Mouse (Mus musculus) MEL (cell line): Measurements from ENCODE around the gene Syn2. TPM values are rescaled to one million over a fixed set of nuclear protein-coding genes. Genes with fewer than 3 reads are reported as not detected.

Experiments
- DNase-seq: peaks from one replicate; pipeline ENCODE4 v3.0.0; 2011; ENCODE audit warnings: low read depth, low spot score
- H3K27ac ChIP-seq: 2 replicates; pipeline ENCODE4 v1.5.1; 2012; ENCODE audit warnings: low read depth, mild to moderate bottlenecking, control low read depth, low read length, moderate library complexity; ENCODE audit not compliant: control insufficient read depth
- H3K27me3 ChIP-seq, 2 experiments: fragments of 150-350 bp in 1 of 2; sonication (generic) in 1 of 2; 2 replicates each; pipeline ENCODE4 v1.6.1; 2012; ENCODE audit warnings: low read length in 2 of 2, mild to moderate bottlenecking in 2 of 2, improper control_type of control experiment in 1 of 2, moderate library complexity in 1 of 2; ENCODE audit not compliant: insufficient read depth in 2 of 2, control insufficient read depth in 1 of 2
- H3K36me3 ChIP-seq, 2 experiments: 2 replicates each; pipeline ENCODE4 v1.6.1; 2012 to 2014; ENCODE audit warnings: low read length in 2 of 2, improper control_type of control experiment in 1 of 2, inconsistent platforms in 1 of 2, mild to moderate bottlenecking in 1 of 2; ENCODE audit not compliant: insufficient read depth in 2 of 2, control insufficient read depth in 1 of 2
- H3K4me1 ChIP-seq, 2 experiments: fragments of 150-350 bp in 1 of 2; sonication (generic) in 1 of 2; 2 replicates each; pipeline ENCODE4 v1.6.1; 2012; ENCODE audit warnings: low read length in 2 of 2, improper control_type of control experiment in 1 of 2, mild to moderate bottlenecking in 1 of 2; ENCODE audit not compliant: insufficient read depth in 2 of 2, control insufficient read depth in 1 of 2
- H3K4me3 ChIP-seq, 2 experiments: fragments of 150-350 bp in 1 of 2; sonication (generic) in 1 of 2; 2 replicates each; pipeline ENCODE4 v1.5.1; 2012; ENCODE audit warnings: low read depth in 2 of 2, low read length in 2 of 2, mild to moderate bottlenecking in 2 of 2, moderate library complexity in 2 of 2, control low read depth in 1 of 2, improper control_type of control experiment in 1 of 2; ENCODE audit not compliant: control insufficient read depth in 1 of 2, insufficient read depth in 1 of 2
- H3K79me2 ChIP-seq: 2 replicates; pipeline ENCODE4 v1.6.1; 2012; ENCODE audit warnings: mild to moderate bottlenecking, low read length, moderate library complexity; ENCODE audit not compliant: control insufficient read depth, poor library complexity, insufficient read depth
- H3K9ac ChIP-seq: 2 replicates; pipeline ENCODE4 v1.6.1; 2012; ENCODE audit warnings: low read depth, mild to moderate bottlenecking, control low read depth, low read length, moderate library complexity; ENCODE audit not compliant: control insufficient read depth, poor library complexity, severe bottlenecking
- H3K9me3 ChIP-seq: fragments of 150-350 bp; sonication (generic); replicated peaks from 2 replicates; pipeline ENCODE4 v1.6.1; 2012; ENCODE audit warnings: mild to moderate bottlenecking, low read length, improper control_type of control experiment, moderate library complexity; ENCODE audit not compliant: insufficient read depth
- CHD1 ChIP-seq: IDR thresholded peaks from 2 replicates; pipeline ENCODE4 v1.6.1; 2012; ENCODE audit warnings: low read depth, mild to moderate bottlenecking, inconsistent platforms, low read length, improper control_type of control experiment
- CHD2 ChIP-seq: IDR thresholded peaks from 2 replicates; pipeline ENCODE4 v1.6.1; 2011; ENCODE audit warnings: low read length, improper control_type of control experiment
- E2F4 ChIP-seq: IDR thresholded peaks from 2 replicates; pipeline ENCODE4 v1.6.1; 2011; ENCODE audit warnings: low read depth, low read length, improper control_type of control experiment, borderline replicate concordance
- EP300 ChIP-seq, 2 experiments: IDR thresholded peaks; 2 replicates each; pipeline ENCODE4 v1.6.1; 2011; ENCODE audit warnings: improper control_type of control experiment in 2 of 2, low read length in 2 of 2, low read depth in 1 of 2, mild to moderate bottlenecking in 1 of 2
- ETS1 ChIP-seq: IDR thresholded peaks from 2 replicates; pipeline ENCODE4 v1.6.1; 2012; ENCODE audit warnings: low read depth, mild to moderate bottlenecking, inconsistent platforms, low read length, improper control_type of control experiment, moderate library complexity
- GATA1 ChIP-seq: IDR thresholded peaks from 2 replicates; pipeline ENCODE4 v1.6.1; 2011; ENCODE audit warnings: low read depth, low read length, improper control_type of control experiment
- HCFC1 ChIP-seq: IDR thresholded peaks from 2 replicates; pipeline ENCODE4 v1.6.1; 2012; ENCODE audit warnings: low read depth, mild to moderate bottlenecking, inconsistent platforms, low read length, improper control_type of control experiment, moderate library complexity
- JUND ChIP-seq: IDR thresholded peaks from 2 replicates; pipeline ENCODE4 v1.6.1; 2011; ENCODE audit warnings: low read depth, mild to moderate bottlenecking, improper control_type of control experiment, low read length
- KAT2A ChIP-seq: conservative IDR thresholded peaks from 2 replicates; pipeline ENCODE4 v1.6.1; 2012; ENCODE audit warnings: low read depth, low read length, improper control_type of control experiment, inconsistent platforms
- MAX ChIP-seq: IDR thresholded peaks from 2 replicates; pipeline ENCODE4 v1.6.1; 2011; ENCODE audit warnings: low read length, improper control_type of control experiment
- MAZ ChIP-seq: IDR thresholded peaks from 2 replicates; pipeline ENCODE4 v1.6.1; 2012; ENCODE audit warnings: low read depth, mild to moderate bottlenecking, inconsistent platforms, low read length, improper control_type of control experiment
- MEF2A ChIP-seq: IDR thresholded peaks from 2 replicates; pipeline ENCODE4 v1.6.1; 2014; ENCODE audit warnings: low read depth, mild to moderate bottlenecking, inconsistent platforms, low read length, improper control_type of control experiment; ENCODE audit not compliant: poor library complexity, insufficient replicate concordance, severe bottlenecking; ENCODE audit errors: extremely low read depth
- MXI1 ChIP-seq: IDR thresholded peaks from 2 replicates; pipeline ENCODE4 v1.6.1; 2011; ENCODE audit warnings: mild to moderate bottlenecking, low read depth, low read length, improper control_type of control experiment
- MYB ChIP-seq: IDR thresholded peaks from 2 replicates; pipeline ENCODE4 v1.6.1; 2011; ENCODE audit warnings: mild to moderate bottlenecking, low read depth, low read length, improper control_type of control experiment
- MYC ChIP-seq: IDR thresholded peaks from 2 replicates; pipeline ENCODE4 v1.6.1; 2011; ENCODE audit warnings: low read depth, mild to moderate bottlenecking, low read length, improper control_type of control experiment, moderate library complexity
- NELFE ChIP-seq: IDR thresholded peaks from 2 replicates; pipeline ENCODE4 v1.6.1; 2011; ENCODE audit warnings: low read depth, low read length, improper control_type of control experiment
- POLR2AphosphoS2 ChIP-seq: IDR thresholded peaks from 2 replicates; pipeline ENCODE4 v1.6.1; 2011; ENCODE audit warnings: low read length, improper control_type of control experiment
- RCOR1 ChIP-seq: IDR thresholded peaks from 2 replicates; pipeline ENCODE4 v1.6.1; 2012; ENCODE audit warnings: low read depth, mild to moderate bottlenecking, inconsistent platforms, low read length, improper control_type of control experiment
- SIN3A ChIP-seq: IDR thresholded peaks from 2 replicates; pipeline ENCODE4 v1.6.1; 2012; ENCODE audit warnings: low read length, improper control_type of control experiment, inconsistent platforms
- USF1 ChIP-seq: IDR thresholded peaks from 2 replicates; pipeline ENCODE4 v1.6.1; 2014; ENCODE audit warnings: low read depth, mild to moderate bottlenecking, inconsistent platforms, low read length, improper control_type of control experiment, moderate library complexity
- ZC3H11A ChIP-seq: IDR thresholded peaks from 2 replicates; pipeline ENCODE4 v1.6.1; 2012; ENCODE audit warnings: low read depth, mild to moderate bottlenecking, inconsistent platforms, low read length, improper control_type of control experiment
- ZKSCAN1 ChIP-seq: IDR thresholded peaks from 2 replicates; pipeline ENCODE4 v1.6.1; 2012; ENCODE audit warnings: low read depth, mild to moderate bottlenecking, inconsistent platforms, low read length, improper control_type of control experiment, moderate library complexity
- ZMIZ1 ChIP-seq: IDR thresholded peaks from 2 replicates; pipeline ENCODE4 v1.6.1; 2012; ENCODE audit warnings: low read depth, mild to moderate bottlenecking, inconsistent platforms, low read length, improper control_type of control experiment, moderate library complexity
- ZNF384 ChIP-seq: IDR thresholded peaks from 2 replicates; pipeline ENCODE4 v1.6.1; 2012; ENCODE audit warnings: low read depth, mild to moderate bottlenecking, inconsistent platforms, low read length, improper control_type of control experiment
- polyA plus RNA-seq, 2 experiments: library from polyadenylated mRNA; stranded (reverse) in 1 of 2; unstranded in 1 of 2; fragments of >175 nt in 1 of 2; fragments of >200 nt in 1 of 2; gene quantifications; 2 replicates each; pipeline versions ENCODE4 v1.2.1 to v1.2.4; 2012; ENCODE audit warnings: low replicate concordance in 2 of 2, low read depth in 1 of 2; ENCODE audit not compliant: insufficient read length in 2 of 2, insufficient read depth in 1 of 2, missing spikeins in 1 of 2
- total RNA-seq: library from RNA; depleted of rRNA; stranded (reverse); fragments of 300-350 nt; gene quantifications from 2 replicates; pipeline ENCODE4 v1.2.3, GENCODE M21; 2012

The Syn2 gene
- total and polyA plus RNA-seq, 3 experiments = not detected

- Histone ChIP-seq H3K79me2 (no peaks in the 10 kb centered on the region), H3K9ac (no peak overlapping the region), H3K4me3 (no peak overlapping the region), H3K9me3 (no peaks in the 10 kb centered on the region), H3K4me1 (no peaks in the 10 kb centered on the region; a peak in 1 of 4 replicates), H3K36me3 (peaks cover 0 to 7% of the 10 kb centered on the region in 2 experiments; a peak in 2 of 4 replicates), H3K27me3 (peaks cover 1 to 3% of the 10 kb centered on the region in 2 experiments; a peak in 2 of 4 replicates), H3K27ac (no peak overlapping the region)
- no peak for DNase-seq
- TF ChIP-seq JUND = no peak
- TF ChIP-seq MAX = no peak
- TF ChIP-seq RCOR1 = no peak
- no peak for TF ChIP-seq ETS1
- no peak for TF ChIP-seq EP300 (IDR thresholded peaks at IDR 0.05; ENCODE audit: low read depth in 1 of 2, low read length in 2 of 2)
These were observed 186.4 kb downstream of the Syn2 start for GRCm38 (mm10) chr6:115320927-115321714.

DNA sequence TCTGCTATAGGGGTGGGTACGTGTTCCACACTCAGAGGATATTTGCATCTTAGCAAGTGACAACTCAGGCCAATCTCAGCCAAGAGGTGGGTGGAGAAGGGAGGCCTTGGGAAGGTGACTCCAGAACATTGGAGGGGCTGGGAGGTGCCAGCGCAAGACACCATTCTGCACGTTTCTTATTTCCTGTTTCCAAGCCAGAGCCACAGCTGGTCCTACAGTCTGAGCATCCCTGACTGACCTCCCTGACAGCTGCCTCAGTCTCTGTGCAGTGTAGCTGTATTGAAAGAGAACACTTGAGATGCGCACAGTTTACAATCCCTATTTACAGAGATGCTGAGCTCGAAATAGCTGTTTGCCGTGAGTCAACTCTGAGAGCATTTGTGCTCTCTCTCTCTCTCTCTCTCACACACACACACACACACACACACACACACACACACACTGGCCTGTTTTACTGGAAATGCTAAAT is 187.2 kb downstream of the Syn2 start:
- no peaks in the 10 kb centered on the region for H3K9me3 ChIP-seq
- no peaks in the 10 kb centered on the region for H3K4me1 ChIP-seq
- H3K79me2 ChIP-seq = no peaks in the 10 kb centered on the region
- no peak overlapping the region for H3K4me3 ChIP-seq
- peaks cover 1 to 6% of the 10 kb centered on the region in 2 experiments; a peak in 3 of 4 replicates for H3K27me3 ChIP-seq
- no peak overlapping the region for H3K9ac ChIP-seq
- H3K27ac ChIP-seq = no peak overlapping the region
- no peak for TF ChIP-seq MYC
- TF ChIP-seq NELFE = no peak
- TF ChIP-seq MYB = no peak
- no peak for TF ChIP-seq MEF2A
- TF ChIP-seq CHD2 = no peak
- no peak for TF ChIP-seq MAZ
- TF ChIP-seq MAX = no peak
- no peak for TF ChIP-seq ZNF384
- DNase-seq = no peak
- peaks cover 0 to under 1% of the 10 kb centered on the region in 2 experiments; a peak in 1 of 4 replicates for H3K36me3 ChIP-seq

- Histone ChIP-seq H3K4me3 (no peak overlapping the region), H3K79me2 (no peaks in the 10 kb centered on the region), H3K27ac (no peak overlapping the region), H3K36me3 (no peaks in the 10 kb centered on the region), H3K4me1 (no peaks in the 10 kb centered on the region), H3K9me3 (no peaks in the 10 kb centered on the region), H3K27me3 (peaks cover 3 to 6% of the 10 kb centered on the region in 2 experiments; a peak in 3 of 4 replicates), H3K9ac (no peak overlapping the region)
- TF ChIP-seq HCFC1 = no peak
- TF ChIP-seq ZKSCAN1 = no peak
- no peak for TF ChIP-seq POLR2AphosphoS2
- no peak for TF ChIP-seq ZMIZ1
- no peak for TF ChIP-seq KAT2A
- no peak for TF ChIP-seq JUND
- no peak for TF ChIP-seq MAX
- TF ChIP-seq SIN3A = no peak
- no peak for TF ChIP-seq MYB
- no peak for TF ChIP-seq ZC3H11A
- no peak for TF ChIP-seq MXI1
- TF ChIP-seq E2F4 = no peak
- TF ChIP-seq USF1 = no peak
- TF ChIP-seq GATA1 = no peak
- no peak for TF ChIP-seq MYC
- no peak for TF ChIP-seq CHD1
- TF ChIP-seq MEF2A = no peak
- DNase-seq = no peak
These were observed 188.3 kb downstream of the Syn2 start for GRCm38 (mm10) chr6:115322956-115323355.
